9 mouse cellular contexts compared by ENCODE assay signal in the genomic region with DNA sequence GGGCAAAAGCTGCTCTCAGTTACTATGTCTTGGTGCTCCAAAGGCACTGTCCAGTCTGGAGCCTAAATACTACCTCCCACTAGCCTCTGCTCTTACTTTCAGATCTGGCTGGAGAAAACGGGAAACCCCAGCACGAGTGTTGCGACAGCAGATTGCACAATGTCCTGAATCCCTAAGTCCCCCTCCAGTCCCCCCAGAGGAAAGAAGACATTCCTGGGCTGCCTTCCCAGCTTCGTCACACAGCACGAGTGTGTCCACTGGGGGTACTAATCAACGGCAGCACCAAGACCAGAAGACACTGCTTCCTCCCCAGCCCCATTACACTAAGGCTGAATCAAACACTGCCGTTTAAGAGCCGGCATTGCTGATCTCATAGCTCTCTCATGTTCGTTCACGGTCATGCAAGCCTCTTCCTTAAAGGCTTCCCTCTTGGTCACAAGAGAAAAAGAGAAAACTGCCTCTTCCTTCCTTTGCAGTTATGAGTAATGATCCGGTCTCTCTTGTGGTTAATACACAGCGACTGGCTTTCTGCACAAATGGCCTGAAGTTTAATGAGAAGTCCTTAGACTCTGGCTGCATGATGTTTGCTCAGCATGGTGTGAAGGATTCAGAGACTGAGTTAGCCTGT. TPM values are rescaled to one million over a fixed set of nuclear protein-coding genes. Genes with fewer than 3 reads are reported as not detected.
DNase-seq lines count a peak whose midpoint lies in the region; ATAC-seq and TF ChIP-seq lines count a peak whose summit lies in the region.
"Had no signal": no experiment of that assay in that cellular context is flagged by ENCODE, and none has a peak within 500 bp of the region (broad histone marks: within the 10 kb centered on the region; RNA-seq: fewer than 3 reads in every experiment).

No protein-coding gene starts in this region.

- H3K4me2 ChIP-seq in neural tube, embryonic 14.5 days (ENCODE audit: low read depth, low read length), result peak overlapping the region; percentile 16; the same call in 1 of the 2 replicates
- no peak overlapping the region for H3K4me2 ChIP-seq in forebrain, embryonic 15.5 days (replicated peaks)

- peak; percentile 82 for TF ChIP-seq EP300 in heart, adult 2 months (IDR thresholded peaks at IDR 0.05; ENCODE audit: insufficient read depth, low read depth, low read length)

- TF ChIP-seq CTCF in heart, adult 2 months (IDR thresholded peaks at IDR 0.05), result no peak

- no peak overlapping the region for H3K9ac ChIP-seq in heart, adult 2 months (ENCODE audit: low read depth, low read length)
- H3K9ac ChIP-seq in neural tube, embryonic 14.5 days (replicated peaks; ENCODE audit: low read depth, low read length), result no peak overlapping the region
- no peak overlapping the region for H3K9ac ChIP-seq in forebrain, embryonic 15.5 days (replicated peaks)

- 17% methylated on average over 12 of the region's 12 CpGs for WGBS in heart, adult 2 months
- WGBS in neural tube, embryonic 14.5 days, result 51% methylated on average over 12 of the region's 12 CpGs
- 55% methylated on average over 12 of the region's 12 CpGs for whole genome bisulfite sequencing in forebrain, embryonic 15.5 days

- no peak overlapping the region for H3K4me3 ChIP-seq in heart, adult 2 months
- H3K4me3 ChIP-seq in neural tube, embryonic 14.5 days (ENCODE audit: low read depth, low read length), result no peak overlapping the region
- H3K4me3 ChIP-seq in forebrain, embryonic 15.5 days, result no peak overlapping the region

- no peak for ATAC-seq in neural tube, embryonic 14.5 days (ENCODE audit: low read depth)
- ATAC-seq in forebrain, embryonic 15.5 days (replicated peaks), result no peak

- H3K4me1 ChIP-seq in heart, adult 2 months (ENCODE audit: control insufficient read depth, insufficient read depth, low read length), result peaks cover 13% of the 10 kb centered on the region
- no peaks in the 10 kb centered on the region for H3K4me1 ChIP-seq in neural tube, embryonic 14.5 days (ENCODE audit: control insufficient read depth, insufficient read depth, low read length)
- H3K4me1 ChIP-seq in forebrain, embryonic 15.5 days, result no peaks in the 10 kb centered on the region

- H3K27me3 ChIP-seq in heart, adult 2 months (ENCODE audit: control insufficient read depth, insufficient read depth, low read length), result no peaks in the 10 kb centered on the region
- no peaks in the 10 kb centered on the region for H3K27me3 ChIP-seq in neural tube, embryonic 14.5 days (ENCODE audit: control insufficient read depth, insufficient read depth, low read length)
- no peaks in the 10 kb centered on the region for H3K27me3 ChIP-seq in forebrain, embryonic 15.5 days

- no peak; the same call in 1 of the 2 replicates for TF ChIP-seq POLR2A in heart, adult 2 months (IDR thresholded peaks at IDR 0.05; ENCODE audit: insufficient read depth, low read depth, low read length)

- peak overlapping the region; percentile 32 for H3K27ac ChIP-seq in heart, adult 2 months
- H3K27ac ChIP-seq in neural tube, embryonic 14.5 days (ENCODE audit: low read depth, low read length), result no peak overlapping the region
- no peak overlapping the region; the same call in 1 of the 2 replicates for H3K27ac ChIP-seq in forebrain, embryonic 15.5 days (replicated peaks)

- intact Hi-C loops in heart, adult 2 months (cut with DNase I), result no loop called here

- no peaks in the 10 kb centered on the region for H3K9me3 ChIP-seq in neural tube, embryonic 14.5 days (ENCODE audit: control insufficient read depth, low read length)
- H3K9me3 ChIP-seq in forebrain, embryonic 15.5 days, result no peaks in the 10 kb centered on the region

- H3K36me3 ChIP-seq in heart, adult 2 months (ENCODE audit: control insufficient read depth, insufficient read depth, low read length), result no peaks in the 10 kb centered on the region
- no peaks in the 10 kb centered on the region for H3K36me3 ChIP-seq in neural tube, embryonic 14.5 days (ENCODE audit: control insufficient read depth, insufficient read depth, low read length)
- no peaks in the 10 kb centered on the region for H3K36me3 ChIP-seq in forebrain, embryonic 15.5 days

- H3K79me2 ChIP-seq in heart, adult 2 months (replicated peaks; ENCODE audit: control insufficient read depth, insufficient read depth, low read length), result no peaks in the 10 kb centered on the region

- peak; percentile 25 for DNase-seq in urinary bladder, adult 2 months (ENCODE audit: low spot score)
- DNase-seq in urinary bladder, postnatal 10 days (ENCODE audit: low spot score), result no peak
- peak; percentile 86 to 87 for DNase-seq in heart, adult 2 months
- peak; percentile 78 for DNase-seq in kidney, postnatal 10 days
- DNase-seq in cerebellum, adult 11 months, result no peak
- no peak for DNase-seq in layer of hippocampus, postnatal 14 days (ENCODE audit: low spot score in 2 of 2)

RNA-seq across cellular contexts. Expression of gene Ccl2, which starts 28.5 kb away (rescaled TPM):
- 6.3 and 6.4 TPM in 2 replicates for polyA plus RNA-seq in urinary bladder, adult 2 months (2012; rRNA removed)
- 1 to 10 TPM; 1.1 to 1.6 TPM for total RNA-seq in heart, adult 2 months (2021)
- polyA plus RNA-seq in heart, adult 2 months (2012; rRNA removed), result 4.6 and 5.5 TPM in 2 replicates
- polyA plus RNA-seq in neural tube, embryonic 14.5 days (2014; fragmentation: Nextera tagmentation; extraction: Ambion mirVana), result 0.52 and 1.8 TPM in 2 replicates
- polyA plus RNA-seq in forebrain, embryonic 15.5 days (2015; fragmentation: Nextera tagmentation; extraction: Ambion mirVana), result 0.17 and 0.65 TPM in 2 replicates
- total RNA-seq in layer of hippocampus, postnatal 14 days (2021), result not detected

RNA-seq across cellular contexts. Expression of gene Gm17268, which starts 31.5 kb away (rescaled TPM):
- polyA plus RNA-seq in urinary bladder, adult 2 months (2012; rRNA removed), result not detected in 2 replicates
- not detected for total RNA-seq in heart, adult 2 months (2021)
- not detected in 2 replicates for polyA plus RNA-seq in heart, adult 2 months (2012; rRNA removed)
- polyA plus RNA-seq in neural tube, embryonic 14.5 days (2014; fragmentation: Nextera tagmentation; extraction: Ambion mirVana), result not detected in 2 replicates
- not detected in 2 replicates for polyA plus RNA-seq in forebrain, embryonic 15.5 days (2015; fragmentation: Nextera tagmentation; extraction: Ambion mirVana)
- total RNA-seq in layer of hippocampus, postnatal 14 days (2021), result not detected
- total RNA-seq: adrenal gland, postnatal 4 days had no signal

RNA-seq across cellular contexts. Expression of gene Ccl7, which starts 38.6 kb away (rescaled TPM):
- polyA plus RNA-seq in urinary bladder, adult 2 months (2012; rRNA removed), result 4.5 and 6.0 TPM in 2 replicates
- total RNA-seq in heart, adult 2 months (2021), result 1 to 10 TPM in 1 of 2 experiments, under 1 TPM in 1; 0.68 to 1.7 TPM
- 1.1 and 1.4 TPM in 2 replicates for polyA plus RNA-seq in heart, adult 2 months (2012; rRNA removed)
- polyA plus RNA-seq in neural tube, embryonic 14.5 days (2014; fragmentation: Nextera tagmentation; extraction: Ambion mirVana), result 0.93 and 0.98 TPM in 2 replicates
- 0.32 and 0.51 TPM in 2 replicates for polyA plus RNA-seq in forebrain, embryonic 15.5 days (2015; fragmentation: Nextera tagmentation; extraction: Ambion mirVana)
- total RNA-seq in layer of hippocampus, postnatal 14 days (2021), result not detected
- total RNA-seq: adrenal gland, postnatal 4 days had no signal

RNA-seq across cellular contexts. Expression of gene Asic2, which starts 38.7 kb away (rescaled TPM):
- 1.2 and 1.5 TPM in 2 replicates for polyA plus RNA-seq in urinary bladder, adult 2 months (2012; rRNA removed)
- not detected for total RNA-seq in heart, adult 2 months (2021)
- 0.06 TPM in 1 of 2 replicates, not detected in the other for polyA plus RNA-seq in heart, adult 2 months (2012; rRNA removed)
- polyA plus RNA-seq in neural tube, embryonic 14.5 days (2014; fragmentation: Nextera tagmentation; extraction: Ambion mirVana), result 12.3 and 16.2 TPM in 2 replicates
- polyA plus RNA-seq in forebrain, embryonic 15.5 days (2015; fragmentation: Nextera tagmentation; extraction: Ambion mirVana), result 5.5 and 5.6 TPM in 2 replicates
- total RNA-seq in layer of hippocampus, postnatal 14 days (2021), result 10 to 100 TPM; 56.0 to 64.3 TPM

RNA-seq across cellular contexts. Expression of gene Ccl11, which starts 50.7 kb away (rescaled TPM):
- polyA plus RNA-seq in urinary bladder, adult 2 months (2012; rRNA removed), result 29.1 and 31.1 TPM in 2 replicates
- total RNA-seq in heart, adult 2 months (2021), result 1 to 10 TPM; 1.7 to 3.6 TPM
- 3.1 and 5.9 TPM in 2 replicates for polyA plus RNA-seq in heart, adult 2 months (2012; rRNA removed)
- polyA plus RNA-seq in neural tube, embryonic 14.5 days (2014; fragmentation: Nextera tagmentation; extraction: Ambion mirVana), result 0.84 TPM in 1 of 2 replicates, not detected in the other
- polyA plus RNA-seq in forebrain, embryonic 15.5 days (2015; fragmentation: Nextera tagmentation; extraction: Ambion mirVana), result not detected in 2 replicates
- total RNA-seq in layer of hippocampus, postnatal 14 days (2021), result under 1 TPM; 0.83 to 0.95 TPM

Comparison
In these comparisons a context has a peak if more than half of its experiments do, and no peak if none do; other contexts are left out.
1. DNase-seq: peak in urinary bladder, adult 2 months (single experiment), heart, adult 2 months (2 of 2) and kidney, postnatal 10 days (single experiment); none in urinary bladder, postnatal 10 days (single experiment), cerebellum, adult 11 months (single experiment) and layer of hippocampus, postnatal 14 days (0 of 2).